Mouse (Mus musculus): ENCODE measurements around the gene Cdc5l.

DNA sequence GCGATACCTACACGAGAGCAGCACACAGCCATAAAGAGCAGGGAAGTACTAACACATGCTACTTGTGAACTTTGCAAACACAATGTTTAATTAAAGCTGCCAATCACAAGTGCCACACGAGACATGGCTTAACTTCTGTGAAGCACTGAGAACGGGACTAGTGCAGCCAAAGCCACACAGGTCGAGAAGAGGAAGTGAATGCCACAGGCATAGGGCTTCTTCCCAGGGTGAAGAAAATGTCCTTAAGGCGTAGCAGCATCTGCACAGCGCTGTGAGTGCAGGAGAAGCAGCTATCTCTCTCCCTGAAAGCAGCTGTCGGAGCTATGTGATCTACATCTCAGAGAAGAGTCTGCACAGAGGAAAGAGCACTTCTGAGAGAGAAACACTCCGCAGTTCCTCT lies 38.9 kb downstream of the Cdc5l start:
- TF ChIP-seq CTCF (IDR thresholded peaks at IDR 0.05; ENCODE audit: control insufficient read depth, insufficient read depth, insufficient replicate concordance, low read depth, low read length) (no peak), POLR2A (IDR thresholded peaks at IDR 0.05; ENCODE audit: control insufficient read depth, low read depth, low read length) (no peak)
